Comparison of ENCODE assay signal across 13 mouse cellular contexts in the genomic region with DNA sequence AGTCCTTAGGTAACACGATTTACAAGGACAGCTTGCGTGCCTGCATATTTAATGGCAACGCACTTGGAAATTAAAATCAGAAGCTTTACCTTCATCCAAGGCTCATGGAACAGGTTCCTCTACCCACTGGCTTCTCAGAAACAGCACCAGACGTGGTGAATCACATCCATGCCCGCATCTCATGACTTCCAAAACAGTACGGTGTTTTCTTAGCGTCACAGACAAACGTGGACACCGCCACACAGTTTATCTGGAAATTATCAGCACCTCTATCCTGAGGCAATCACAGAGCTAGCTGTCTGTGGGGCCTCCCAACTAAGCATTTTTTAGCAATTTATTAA. TPM values are rescaled to one million over a fixed set of nuclear protein-coding genes. Genes with fewer than 3 reads are reported as not detected.
DNase-seq lines count a peak whose midpoint lies in the region; ATAC-seq and TF ChIP-seq lines count a peak whose summit lies in the region.
"Had no signal": no experiment of that assay in that cellular context is flagged by ENCODE, and none has a peak within 500 bp of the region (broad histone marks: within the 10 kb centered on the region; RNA-seq: fewer than 3 reads in every experiment).

No protein-coding gene starts in this region.

- peak overlapping the region; percentile 19; the same call in 1 of the 2 replicates for H3K4me2 ChIP-seq in hindbrain, embryonic 16.5 days (ENCODE audit: low read length)
- peak overlapping the region; percentile 21; the same call in 1 of the 2 replicates for H3K4me2 ChIP-seq in limb, embryonic 13.5 days (replicated peaks)
- H3K4me2 ChIP-seq: heart, embryonic 11.5 days; midbrain, embryonic 12.5 days had no signal

- no peak for DNase-seq in hindbrain, embryonic 10.5 days (ENCODE audit: low spot score)
- peak; percentile 9 for DNase-seq in embryonic facial prominence, embryonic 10.5 days (ENCODE audit: low spot score)
- no peak for DNase-seq in urinary bladder, adult 2 months (ENCODE audit: low spot score)
- no peak for DNase-seq in B cell, adult 2 months
- DNase-seq: kidney, postnatal 14 days; thymus, postnatal 36 days had no signal

- no peak overlapping the region for H3K4me3 ChIP-seq in hindbrain, embryonic 16.5 days (ENCODE audit: low read length)
- H3K4me3 ChIP-seq in hindbrain, embryonic 10.5 days, result no peak overlapping the region
- no peak overlapping the region; the same call in 1 of the 2 replicates for H3K4me3 ChIP-seq in ES-Bruce4 (ENCODE audit: low read depth, low read length)
- no peak overlapping the region for H3K4me3 ChIP-seq in embryonic facial prominence, embryonic 10.5 days
- H3K4me3 ChIP-seq in limb, embryonic 13.5 days, result no peak overlapping the region
- H3K4me3 ChIP-seq: gastrocnemius, adult 2 months; midbrain, embryonic 12.5 days had no signal

- ATAC-seq in hindbrain, embryonic 16.5 days, result peak; percentile 37; the same call in 1 of the 2 replicates
- ATAC-seq in limb, embryonic 13.5 days (ENCODE audit: low FRiP score, low read depth), result no peak
- ATAC-seq: lung, postnatal 0 days had no signal

- no peak for TF ChIP-seq POLR2A in ES-Bruce4 (IDR thresholded peaks at IDR 0.05; ENCODE audit: insufficient read depth, low read length)

- no peak for TF ChIP-seq CTCF in ES-Bruce4 (IDR thresholded peaks at IDR 0.05; ENCODE audit: low read depth, low read length)

- H3K9me3 ChIP-seq in hindbrain, embryonic 16.5 days (ENCODE audit: control insufficient read depth, low read length), result no peaks in the 10 kb centered on the region
- no peaks in the 10 kb centered on the region for H3K9me3 ChIP-seq in hindbrain, embryonic 10.5 days
- H3K9me3 ChIP-seq in ES-Bruce4 (replicated peaks; ENCODE audit: control insufficient read depth, insufficient read depth, low read length, poor library complexity, severe bottlenecking), result peaks cover 8% of the 10 kb centered on the region; the same call in 1 of the 2 replicates
- no peaks in the 10 kb centered on the region for H3K9me3 ChIP-seq in embryonic facial prominence, embryonic 10.5 days
- no peaks in the 10 kb centered on the region for H3K9me3 ChIP-seq in limb, embryonic 13.5 days
- H3K9me3 ChIP-seq: midbrain, embryonic 12.5 days had no signal

- no peak for TF ChIP-seq EP300 in ES-Bruce4 (IDR thresholded peaks at IDR 0.05; ENCODE audit: insufficient read depth, low read depth, low read length)

- 43% methylated on average over 9 of the region's 9 CpGs for WGBS in hindbrain, embryonic 16.5 days
- 65% methylated on average over 9 of the region's 9 CpGs for WGBS in hindbrain, embryonic 10.5 days
- 51% methylated on average over 9 of the region's 9 CpGs for WGBS in embryonic facial prominence, embryonic 10.5 days
- 27% methylated on average over 9 of the region's 9 CpGs for WGBS in limb, embryonic 13.5 days

- H3K27ac ChIP-seq in hindbrain, embryonic 16.5 days (ENCODE audit: low read depth, low read length), result peak overlapping the region; percentile 3; the same call in 1 of the 2 replicates
- no peak overlapping the region for H3K27ac ChIP-seq in hindbrain, embryonic 10.5 days
- H3K27ac ChIP-seq in ES-Bruce4 (ENCODE audit: insufficient read depth, low read length), result peak overlapping the region; percentile 39; the same call in 1 of the 2 replicates
- no peak overlapping the region for H3K27ac ChIP-seq in embryonic facial prominence, embryonic 10.5 days (replicated peaks)
- H3K27ac ChIP-seq in limb, embryonic 13.5 days, result peak overlapping the region; percentile 22; the same call in 1 of the 2 replicates
- H3K27ac ChIP-seq: midbrain, embryonic 12.5 days had no signal

- H3K9ac ChIP-seq in hindbrain, embryonic 16.5 days (ENCODE audit: low read depth, low read length), result no peak overlapping the region
- H3K9ac ChIP-seq in ES-Bruce4 (ENCODE audit: low read depth, poor library complexity, severe bottlenecking), result peak overlapping the region; percentile 46; the same call in 1 of the 2 replicates
- H3K9ac ChIP-seq in limb, embryonic 13.5 days, result no peak overlapping the region
- H3K9ac ChIP-seq: midbrain, embryonic 12.5 days had no signal

- H3K27me3 ChIP-seq in hindbrain, embryonic 16.5 days (replicated peaks; ENCODE audit: control insufficient read depth, insufficient read depth, low read length), result no peaks in the 10 kb centered on the region
- no peaks in the 10 kb centered on the region for H3K27me3 ChIP-seq in hindbrain, embryonic 10.5 days (ENCODE audit: insufficient read depth, poor library complexity, severe bottlenecking)
- no peaks in the 10 kb centered on the region for H3K27me3 ChIP-seq in ES-Bruce4 (ENCODE audit: control insufficient read depth, insufficient read depth, low read length, poor library complexity, severe bottlenecking)
- H3K27me3 ChIP-seq in embryonic facial prominence, embryonic 10.5 days (replicated peaks; ENCODE audit: low read depth, poor library complexity, severe bottlenecking), result no peaks in the 10 kb centered on the region
- no peaks in the 10 kb centered on the region for H3K27me3 ChIP-seq in limb, embryonic 13.5 days
- H3K27me3 ChIP-seq: midbrain, embryonic 12.5 days had no signal

- H3K36me3 ChIP-seq in hindbrain, embryonic 16.5 days (ENCODE audit: control insufficient read depth, insufficient read depth, low read length), result no peaks in the 10 kb centered on the region
- H3K36me3 ChIP-seq in hindbrain, embryonic 10.5 days, result no peaks in the 10 kb centered on the region
- H3K36me3 ChIP-seq in ES-Bruce4 (ENCODE audit: control insufficient read depth, insufficient read depth, low read length, poor library complexity, severe bottlenecking), result no peaks in the 10 kb centered on the region
- H3K36me3 ChIP-seq in embryonic facial prominence, embryonic 10.5 days (replicated peaks), result no peaks in the 10 kb centered on the region
- no peaks in the 10 kb centered on the region for H3K36me3 ChIP-seq in limb, embryonic 13.5 days
- H3K36me3 ChIP-seq: midbrain, embryonic 12.5 days had no signal

- peaks cover 11% of the 10 kb centered on the region for H3K4me1 ChIP-seq in hindbrain, embryonic 16.5 days (ENCODE audit: control insufficient read depth, insufficient read depth, low read depth, low read length)
- H3K4me1 ChIP-seq in hindbrain, embryonic 10.5 days (replicated peaks), result peaks cover 10% of the 10 kb centered on the region; the same call in 1 of the 2 replicates
- H3K4me1 ChIP-seq in ES-Bruce4 (ENCODE audit: control insufficient read depth, insufficient read depth, low read length), result peaks cover 3% of the 10 kb centered on the region
- peaks cover 14% of the 10 kb centered on the region for H3K4me1 ChIP-seq in embryonic facial prominence, embryonic 10.5 days
- peaks cover 24% of the 10 kb centered on the region for H3K4me1 ChIP-seq in limb, embryonic 13.5 days

RNA-seq across cellular contexts. Expression of gene Camk1d, which starts 38.2 kb away (rescaled TPM):
- 7.4 and 8.0 TPM in 2 replicates for polyA plus RNA-seq in hindbrain, embryonic 16.5 days (2015; fragmentation: Nextera tagmentation; extraction: Ambion mirVana)
- polyA plus RNA-seq in hindbrain, embryonic 10.5 days (2016; fragmentation: Nextera tagmentation; extraction: Ambion mirVana), result 1.3 and 1.8 TPM in 2 replicates
- polyA plus RNA-seq in ES-Bruce4 (2011; ENCODE audit: insufficient read depth, insufficient read length, low read depth, missing spikeins), result 3.2 and 5.9 TPM in 2 replicates
- 0.59 and 0.74 TPM in 2 replicates for polyA plus RNA-seq in embryonic facial prominence, embryonic 10.5 days (2016; fragmentation: Nextera tagmentation; extraction: Ambion mirVana)
- polyA plus RNA-seq in limb, embryonic 13.5 days (2015; fragmentation: Nextera tagmentation; extraction: Ambion mirVana), result 2.4 and 2.9 TPM in 2 replicates
- 6.2 and 7.0 TPM in 2 replicates for polyA plus RNA-seq in urinary bladder, adult 2 months (2012; rRNA removed)

Comparison
In these comparisons a context has a peak if more than half of its experiments do, and no peak if none do; other contexts are left out.
1. H3K27ac ChIP-seq: peak in hindbrain, embryonic 16.5 days (single experiment), ES-Bruce4 (single experiment) and limb, embryonic 13.5 days (single experiment); none in hindbrain, embryonic 10.5 days (single experiment) and embryonic facial prominence, embryonic 10.5 days (single experiment).